In genomic region chr1:43826628-43827001, GRCm38 (mm10) we compare ENCODE assay signal across 8 mouse cellular contexts. TPM values are rescaled to one million over a fixed set of nuclear protein-coding genes. Genes with fewer than 3 reads are reported as not detected.
DNase-seq lines count a peak whose midpoint lies in the region; ATAC-seq lines count a peak whose summit lies in the region.

No protein-coding gene starts in this region.

- WGBS in heart, embryonic 12.5 days: 0% methylated on average over 3 of the region's 3 CpGs
- WGBS in hindbrain, embryonic 11.5 days: 0% methylated on average over 3 of the region's 3 CpGs
- 0% methylated on average over 3 of the region's 3 CpGs for WGBS in midbrain, embryonic 10.5 days

- H3K27me3 ChIP-seq in heart, embryonic 12.5 days (replicated peaks): no peaks in the 10 kb centered on the region
- H3K27me3 ChIP-seq in hindbrain, embryonic 11.5 days (ENCODE audit: control insufficient read depth, insufficient read depth, low read length): no peaks in the 10 kb centered on the region
- no peaks in the 10 kb centered on the region for H3K27me3 ChIP-seq in midbrain, embryonic 10.5 days (ENCODE audit: low read depth, poor library complexity, severe bottlenecking)

- peak overlapping the region; percentile 98 for H3K4me2 ChIP-seq in heart, embryonic 12.5 days
- H3K4me2 ChIP-seq in hindbrain, embryonic 11.5 days (replicated peaks; ENCODE audit: low read depth, low read length): peak overlapping the region; percentile 85

- H3K4me3 ChIP-seq in heart, embryonic 12.5 days: peak overlapping the region; percentile 88
- H3K4me3 ChIP-seq in hindbrain, embryonic 11.5 days (ENCODE audit: low read depth, low read length): peak overlapping the region; percentile 89
- peak overlapping the region; percentile 82 for H3K4me3 ChIP-seq in midbrain, embryonic 10.5 days

- no peak for ATAC-seq in heart, embryonic 12.5 days (ENCODE audit: insufficient number of reproducible peaks, low FRiP score)
- ATAC-seq in hindbrain, embryonic 11.5 days (ENCODE audit: low FRiP score): no peak

- no peak for DNase-seq in heart, postnatal 10 days
- peak; percentile 51 for DNase-seq in MN1 (ENCODE audit: low spot score)
- no peak for DNase-seq in hindbrain, embryonic 11.5 days (ENCODE audit: low spot score)
- DNase-seq in midbrain, embryonic 10.5 days (ENCODE audit: low spot score): peak; percentile 18
- DNase-seq in spleen, postnatal 14 days (ENCODE audit: low spot score in 2 of 2): no peak
- DNase-seq in gastrocnemius, adult 8-10 months (ENCODE audit: low spot score in 2 of 2): no peak
- DNase-seq in adrenal gland, postnatal 4 days (ENCODE audit: low spot score in 2 of 2): no peak

- H3K4me1 ChIP-seq in heart, embryonic 12.5 days (replicated peaks): peaks cover 23% of the 10 kb centered on the region
- no peaks in the 10 kb centered on the region for H3K4me1 ChIP-seq in hindbrain, embryonic 11.5 days (replicated peaks; ENCODE audit: control insufficient read depth, insufficient read depth, low read length)
- H3K4me1 ChIP-seq in midbrain, embryonic 10.5 days: peaks cover 27% of the 10 kb centered on the region

- H3K27ac ChIP-seq in heart, embryonic 12.5 days (ENCODE audit: poor library complexity, severe bottlenecking): peak overlapping the region; percentile 81; the same call in 1 of the 2 replicates
- H3K27ac ChIP-seq in hindbrain, embryonic 11.5 days (ENCODE audit: low read depth, low read length): no peak overlapping the region; the same call in 1 of the 2 replicates
- H3K27ac ChIP-seq in midbrain, embryonic 10.5 days (replicated peaks): peak overlapping the region; percentile 95

- no peaks in the 10 kb centered on the region for H3K9me3 ChIP-seq in heart, embryonic 12.5 days (replicated peaks)
- H3K9me3 ChIP-seq in hindbrain, embryonic 11.5 days (ENCODE audit: control insufficient read depth, low read length): no peaks in the 10 kb centered on the region
- H3K9me3 ChIP-seq in midbrain, embryonic 10.5 days (replicated peaks): no peaks in the 10 kb centered on the region

- H3K36me3 ChIP-seq in heart, embryonic 12.5 days: no peaks in the 10 kb centered on the region
- no peaks in the 10 kb centered on the region for H3K36me3 ChIP-seq in hindbrain, embryonic 11.5 days (ENCODE audit: control insufficient read depth, insufficient read depth, low read length)
- 0 out of 2 replicates have a peak, but pooled peaks cover 2% of the 10 kb centered on the region for H3K36me3 ChIP-seq in midbrain, embryonic 10.5 days

- H3K9ac ChIP-seq in heart, embryonic 12.5 days: peak overlapping the region; percentile 90
- peak overlapping the region; percentile 89 for H3K9ac ChIP-seq in hindbrain, embryonic 11.5 days (ENCODE audit: low read depth, low read length)

- intact Hi-C loops in heart, postnatal 10 days (cut with DNase I): loop anchor here (5.0 kb wide), 3 partner anchors 49 to 276 kb away; partner anchors contain the start of genes Tex30 and Tpp2

RNA-seq across cellular contexts. Expression of gene Uxs1, which starts 1.0 kb away (rescaled TPM):
- 15.6 and 17.0 TPM in 2 replicates for polyA plus RNA-seq in heart, embryonic 12.5 days (2016; fragmentation: Nextera tagmentation; extraction: Ambion mirVana)
- 10 to 100 TPM; 10.9 to 12.7 TPM for total RNA-seq in heart, postnatal 10 days (2021)
- polyA plus RNA-seq in hindbrain, embryonic 11.5 days (2014; fragmentation: Nextera tagmentation; extraction: Ambion mirVana): 17.6 and 21.7 TPM in 2 replicates
- 17.9 and 20.2 TPM in 2 replicates for polyA plus RNA-seq in midbrain, embryonic 10.5 days (2016; fragmentation: Nextera tagmentation; extraction: Ambion mirVana)
- total RNA-seq in gastrocnemius, adult 8-10 months (2022): 10 to 100 TPM in 3 of 4 experiments, 1 to 10 TPM in 1; 9.8 to 12.3 (median 10.8) TPM
- 10 to 100 TPM; 40.6 to 41.6 TPM for total RNA-seq in adrenal gland, postnatal 4 days (2021)

Comparison
In these comparisons a context has a peak if more than half of its experiments do, and no peak if none do; other contexts are left out.
1. DNase-seq: peak in MN1 (single experiment) and midbrain, embryonic 10.5 days (single experiment); none in heart, postnatal 10 days (0 of 2), hindbrain, embryonic 11.5 days (single experiment), spleen, postnatal 14 days (0 of 2), gastrocnemius, adult 8-10 months (0 of 2) and adrenal gland, postnatal 4 days (0 of 2).
2. Peak in every context shown above with its lines, with median percentiles within 50 percentile points of each other: H3K4me3 ChIP-seq.